Mouse (Mus musculus) small intestine, adult 2 months (tissue): ENCODE measurements around the gene Upf1. TPM values are rescaled to one million over a fixed set of nuclear protein-coding genes. Genes with fewer than 3 reads are reported as not detected.

Source experiments
- H3K27ac ChIP-seq: fragments of 200-500 bp; 2 replicates; pipeline ENCODE4 v1.5.1; 2012; ENCODE audit warnings: low read depth, low read length, control low read depth, inconsistent platforms; ENCODE audit not compliant: insufficient read depth
- H3K27me3 ChIP-seq: fragments of 200-500 bp; 2 replicates; pipeline ENCODE4 v1.6.1; 2012; ENCODE audit warnings: mild to moderate bottlenecking, moderate library complexity, low read length, inconsistent platforms; ENCODE audit not compliant: control insufficient read depth, insufficient read depth
- H3K36me3 ChIP-seq: fragments of 200-500 bp; 2 replicates; pipeline ENCODE4 v1.6.1; 2012; ENCODE audit warnings: mild to moderate bottlenecking, low read length, control low read depth, inconsistent platforms; ENCODE audit not compliant: control insufficient read depth, insufficient read depth
- H3K4me1 ChIP-seq: fragments of 200-500 bp; 2 replicates; pipeline ENCODE4 v1.6.1; 2012; ENCODE audit warnings: low read length, inconsistent platforms, mixed read lengths; ENCODE audit not compliant: control insufficient read depth, insufficient read depth, insufficient read length
- H3K4me3 ChIP-seq: fragments of 200-500 bp; 2 replicates; pipeline ENCODE4 v1.5.1; 2012; ENCODE audit warnings: low read depth, mild to moderate bottlenecking, control low read depth, inconsistent platforms, low read length, moderate library complexity
- CTCF ChIP-seq: fragments of 200-500 bp; IDR thresholded peaks from 2 replicates; pipeline ENCODE4 v1.5.1; 2012; ENCODE audit warnings: low read depth, mild to moderate bottlenecking, control low read depth, inconsistent platforms, low read length, moderate library complexity, mixed read lengths; ENCODE audit not compliant: insufficient replicate concordance, insufficient read length; ENCODE audit errors: extremely low read depth
- POLR2A ChIP-seq: fragments of 200-500 bp; IDR thresholded peaks from 2 replicates; pipeline ENCODE4 v1.6.1; 2012; ENCODE audit warnings: low read depth, mild to moderate bottlenecking, control low read depth, inconsistent platforms, low read length, moderate library complexity
- WGBS: fragments of 180-500 bp; shearing (Covaris S2); methylation state at CpG from one replicate; pipeline ENCODE4 v1.1.7; 2018; 5-methylcytosine and 5-hydroxymethylcytosine counted together
- polyA plus RNA-seq: library from polyadenylated mRNA; depleted of rRNA; stranded (reverse); fragments of >200 nt; gene quantifications from 2 replicates; pipeline ENCODE4 v1.2.3, GENCODE M21; 2012

The Upf1 gene
- polyA plus RNA-seq, 1 experiment: 43.8 TPM

DNA sequence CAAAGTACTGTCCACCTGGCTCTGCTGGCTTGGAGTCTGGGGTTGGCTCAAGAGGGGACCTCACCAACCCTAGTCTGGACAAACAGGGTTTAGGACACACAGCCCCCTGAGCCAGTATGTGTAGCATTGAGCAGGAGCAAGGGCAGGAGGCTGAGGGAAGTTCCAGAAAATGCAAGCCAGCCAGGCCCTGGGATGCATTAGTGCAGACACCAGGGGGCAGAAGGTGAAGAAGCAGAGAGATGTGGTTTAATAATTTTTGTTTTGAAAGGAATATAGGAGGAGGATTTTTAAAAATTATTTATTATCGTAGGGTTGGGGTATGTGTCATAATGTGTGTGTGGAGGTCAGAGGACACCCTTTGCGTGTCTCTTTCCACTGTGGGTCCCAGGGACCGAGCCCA, 29.4 kb downstream of the Upf1 start:
- no peaks in the 10 kb centered on the region for H3K4me1 ChIP-seq
- TF ChIP-seq POLR2A (no peak), CTCF (no peak)
- H3K27me3 ChIP-seq: no peaks in the 10 kb centered on the region
- H3K27ac ChIP-seq: no peak overlapping the region
- no peak overlapping the region for H3K4me3 ChIP-seq
- 88% methylated on average over 3 of the region's 3 CpGs for WGBS
- H3K36me3 ChIP-seq: no peaks in the 10 kb centered on the region

GRCm38 (mm10) chr8:70317872-70318271, 35.2 kb downstream of the Upf1 start:
- Histone ChIP-seq H3K36me3 (peaks cover 7% of the 10 kb centered on the region), H3K27ac (no peak overlapping the region), H3K27me3 (no peaks in the 10 kb centered on the region; the same call in 1 of the 2 replicates), H3K4me3 (no peak overlapping the region), H3K4me1 (0 out of 2 replicates have a peak, but pooled peaks cover 3% of the 10 kb centered on the region)
- 77% methylated on average over 5 of the region's 5 CpGs for WGBS
- TF ChIP-seq POLR2A (no peak), CTCF (no peak)

GRCm38 (mm10) chr8:70316511-70317504, 36.3 kb downstream of the Upf1 start:
- Histone ChIP-seq H3K4me3 (no peak overlapping the region), H3K27ac (no peak overlapping the region), H3K36me3 (peaks cover 13% of the 10 kb centered on the region), H3K27me3 (no peaks in the 10 kb centered on the region; the same call in 1 of the 2 replicates), H3K4me1 (0 out of 2 replicates have a peak, but pooled peaks cover 3% of the 10 kb centered on the region)
- TF ChIP-seq CTCF (no peak), POLR2A (no peak)
- 23% methylated on average over 15 of the region's 15 CpGs for whole genome bisulfite sequencing

DNA sequence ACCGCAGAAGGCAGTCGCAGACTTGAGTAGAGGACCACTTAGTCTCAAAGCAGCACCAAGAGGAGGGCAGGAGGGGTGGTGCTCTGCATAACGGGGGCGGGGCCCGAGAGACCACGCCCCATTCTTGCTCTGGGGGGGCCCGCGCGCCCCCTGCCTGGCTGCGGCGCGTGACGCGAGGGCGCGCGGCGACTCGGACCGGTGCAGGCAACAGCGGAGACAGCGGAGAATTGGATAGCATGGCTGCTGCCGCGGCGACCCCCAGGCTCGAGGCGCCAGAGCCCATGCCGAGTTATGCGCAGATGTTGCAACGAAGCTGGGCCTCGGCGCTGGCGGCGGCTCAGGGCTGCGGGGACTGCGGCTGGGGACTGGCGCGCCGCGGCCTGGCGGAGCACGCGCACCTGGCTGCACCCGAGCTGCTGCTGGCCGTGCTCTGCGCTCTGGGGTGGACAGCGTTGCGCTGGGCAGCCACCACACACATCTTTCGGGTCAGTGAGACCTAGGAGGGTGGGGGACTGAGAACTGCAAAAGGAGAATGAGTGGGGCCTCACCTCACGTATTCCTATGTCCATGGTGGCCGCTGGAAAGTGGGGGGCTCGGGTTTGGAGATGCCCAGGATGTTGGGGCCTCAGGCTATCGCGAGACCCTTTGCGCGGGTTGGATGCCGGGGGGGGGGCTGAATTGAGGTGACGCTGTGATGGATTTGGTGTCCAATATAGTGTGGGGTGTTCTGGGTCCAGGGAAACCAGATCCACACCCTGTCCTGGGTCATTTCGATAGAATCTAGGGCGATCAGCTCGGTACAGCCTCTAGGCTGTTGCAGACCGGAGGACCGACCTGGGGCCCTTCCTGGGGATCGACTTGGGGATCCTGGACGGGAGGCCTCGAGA, 37.2 kb downstream of the Upf1 start, which contains the start of gene Cers1:
TSS of gene Cers1 (plus strand) at position 152 of the 887 bp plus-strand sequence.
- WGBS: 3% methylated on average over 66 of the region's 66 CpGs
- Histone ChIP-seq H3K27me3 (no peaks in the 10 kb centered on the region; the same call in 1 of the 2 replicates), H3K4me1 (0 out of 2 replicates have a peak, but pooled peaks cover 3% of the 10 kb centered on the region), H3K27ac (no peak within 1 kb of the TSS), H3K36me3 (peaks cover 21% of the 10 kb centered on the region), H3K4me3 (peak within 1 kb of the TSS; percentile 59)
- TF ChIP-seq POLR2A (no peak), CTCF (no peak)

DNA sequence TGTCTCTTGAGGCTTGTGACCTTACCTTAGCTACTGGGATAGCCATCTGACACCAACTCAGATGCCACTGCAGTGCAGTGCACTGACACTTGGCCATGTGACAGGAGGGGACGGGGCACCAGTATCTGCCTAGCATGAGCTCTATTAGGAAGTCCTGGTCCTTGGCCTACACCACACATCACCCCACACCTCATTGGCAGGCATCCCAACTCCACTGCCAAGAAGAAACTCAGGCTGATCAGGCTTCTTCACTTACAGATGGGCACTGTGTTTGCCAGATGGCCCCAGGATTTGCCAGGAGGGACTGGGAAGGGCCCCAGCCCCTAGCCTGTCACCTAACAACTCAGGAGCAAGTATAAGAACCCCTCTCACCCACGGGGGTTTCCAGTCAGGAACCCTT, 39.7 kb downstream of the Upf1 start:
- Histone ChIP-seq H3K36me3 (peaks cover 38% of the 10 kb centered on the region), H3K4me3 (no peak overlapping the region), H3K27me3 (no peaks in the 10 kb centered on the region; the same call in 1 of the 2 replicates), H3K27ac (no peak overlapping the region), H3K4me1 (0 out of 2 replicates have a peak, but pooled peaks cover 3% of the 10 kb centered on the region)
- WGBS: 62% methylated on average over 2 of the region's 2 CpGs
- TF ChIP-seq POLR2A: no peak
- TF ChIP-seq CTCF: no peak

- no peaks in the 10 kb centered on the region for H3K27me3 ChIP-seq
- no peak overlapping the region for H3K4me3 ChIP-seq
- H3K36me3 ChIP-seq: peaks cover 68% of the 10 kb centered on the region
- WGBS: 28% methylated on average over 2 of the region's 2 CpGs
- H3K4me1 ChIP-seq: no peaks in the 10 kb centered on the region
- no peak for TF ChIP-seq POLR2A
- TF ChIP-seq CTCF: peak; percentile 54; the same call in 1 of the 2 replicates
- no peak overlapping the region for H3K27ac ChIP-seq
These were observed 43.8 kb downstream of the Upf1 start for GRCm38 (mm10) chr8:70309311-70309710.
